Mouse (Mus musculus) inflammation-experienced regulatory T-cells, adult 6 months (primary cell): ENCODE results near the gene Spaca6. TPM values are rescaled to one million over a fixed set of nuclear protein-coding genes. Genes with fewer than 3 reads are reported as not detected.
A peak's percentile ranks its signal among the peaks of the same experiment; 100 is the strongest.

Experiments
- ATAC-seq: one replicate; pipeline ENCODE4 v1.8.0; 2017
- polyA plus RNA-seq, 3 experiments: library from polyadenylated mRNA; unstranded; fragments of 100-300 nt; shearing (Covaris generic); gene quantifications; one replicate each; pipeline ENCODE4 v1.2.1; 2017

The Spaca6 gene
- 10 to 100 TPM in 2 of 3 experiments, 1 to 10 TPM in 1; 2.4 to 13.5 (median 12.6) TPM for polyA plus RNA-seq

GRCm38 (mm10) chr17:17826751-17827657, at the start of gene Spaca6:
Gene Spaca6 (plus strand): TSS chr17:17827158.
- peak; percentile 22 for ATAC-seq

- no peak for ATAC-seq
Observed at GRCm38 (mm10) chr17:17790866-17791630, 35.9 kb upstream of the Spaca6 start.

- no peak for ATAC-seq
Observed at GRCm38 (mm10) chr17:17792578-17792977, 34.4 kb upstream of the Spaca6 start.

- ATAC-seq: no peak
Observed at GRCm38 (mm10) chr17:17795527-17795926, 31.4 kb upstream of the Spaca6 start.

DNA sequence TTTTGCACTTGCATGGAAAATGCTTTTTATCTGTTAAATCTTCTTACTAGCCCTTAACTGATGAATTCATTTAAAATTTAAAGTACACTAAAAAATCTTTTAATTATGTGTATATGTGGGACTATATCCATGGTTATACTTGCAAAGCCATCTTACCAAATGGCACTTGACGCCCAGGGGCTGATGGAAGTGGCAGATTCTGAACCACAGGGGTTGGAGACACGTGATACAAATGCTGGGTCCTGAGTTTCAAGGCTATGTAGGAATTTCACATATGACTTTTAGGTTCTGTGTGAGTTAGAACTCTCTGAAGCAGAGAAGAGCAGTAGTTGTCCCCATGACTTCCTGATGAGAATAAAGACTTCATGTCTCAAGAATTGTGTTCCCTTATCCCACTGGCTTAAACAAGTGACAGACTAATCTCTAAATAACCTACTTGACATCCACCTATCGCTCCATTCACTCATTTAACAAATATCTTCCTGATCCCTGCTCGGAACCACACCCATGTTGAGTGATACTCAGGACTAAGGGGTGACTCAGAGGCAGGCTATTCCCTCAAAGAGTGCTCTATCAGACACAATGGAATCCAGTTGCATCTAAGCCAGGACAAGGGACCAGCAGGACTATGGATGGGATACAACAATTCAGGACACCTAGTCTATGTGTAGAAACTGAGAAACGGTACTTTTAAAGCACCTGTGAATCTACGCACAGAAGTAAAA, 3.2 kb upstream of the Spaca6 start:
- no peak for ATAC-seq

DNA sequence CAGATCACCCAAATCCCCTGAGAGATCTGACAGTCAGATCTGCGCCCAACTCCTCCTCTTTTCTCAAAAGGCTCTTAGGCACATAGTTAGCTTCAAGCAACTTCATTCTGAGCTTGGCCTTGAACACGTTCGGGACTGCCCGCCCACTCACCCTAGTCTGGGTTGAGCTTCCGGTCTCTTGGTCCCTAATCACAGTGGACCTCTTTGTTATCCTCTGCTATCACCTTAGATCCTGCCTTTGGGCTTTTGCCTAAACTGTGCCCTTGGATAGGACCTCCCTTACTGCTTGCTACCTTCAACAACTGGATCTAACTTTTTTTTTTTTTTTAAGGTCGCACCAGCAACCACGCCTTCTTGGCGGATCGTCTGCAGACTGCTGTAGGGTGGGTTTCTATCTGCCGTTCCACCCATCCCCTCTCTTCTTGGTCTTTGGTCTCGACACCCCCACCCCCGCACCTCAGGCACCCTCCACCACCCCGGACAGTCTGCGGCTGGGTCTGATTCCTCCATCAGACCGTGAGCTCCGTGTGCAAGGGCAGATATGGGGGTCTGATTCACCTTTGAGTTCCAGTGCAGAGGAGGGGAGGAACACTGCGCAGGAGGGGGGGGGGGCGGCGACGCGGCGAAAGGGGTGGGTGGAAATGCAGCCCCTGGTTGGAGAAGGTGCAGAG, 902 bp upstream of the Spaca6 start:
- ATAC-seq: peak; percentile 45

- ATAC-seq: peak; percentile 5
Observed at GRCm38 (mm10) chr17:17827658-17828190, 766 bp downstream of the Spaca6 start.

DNA sequence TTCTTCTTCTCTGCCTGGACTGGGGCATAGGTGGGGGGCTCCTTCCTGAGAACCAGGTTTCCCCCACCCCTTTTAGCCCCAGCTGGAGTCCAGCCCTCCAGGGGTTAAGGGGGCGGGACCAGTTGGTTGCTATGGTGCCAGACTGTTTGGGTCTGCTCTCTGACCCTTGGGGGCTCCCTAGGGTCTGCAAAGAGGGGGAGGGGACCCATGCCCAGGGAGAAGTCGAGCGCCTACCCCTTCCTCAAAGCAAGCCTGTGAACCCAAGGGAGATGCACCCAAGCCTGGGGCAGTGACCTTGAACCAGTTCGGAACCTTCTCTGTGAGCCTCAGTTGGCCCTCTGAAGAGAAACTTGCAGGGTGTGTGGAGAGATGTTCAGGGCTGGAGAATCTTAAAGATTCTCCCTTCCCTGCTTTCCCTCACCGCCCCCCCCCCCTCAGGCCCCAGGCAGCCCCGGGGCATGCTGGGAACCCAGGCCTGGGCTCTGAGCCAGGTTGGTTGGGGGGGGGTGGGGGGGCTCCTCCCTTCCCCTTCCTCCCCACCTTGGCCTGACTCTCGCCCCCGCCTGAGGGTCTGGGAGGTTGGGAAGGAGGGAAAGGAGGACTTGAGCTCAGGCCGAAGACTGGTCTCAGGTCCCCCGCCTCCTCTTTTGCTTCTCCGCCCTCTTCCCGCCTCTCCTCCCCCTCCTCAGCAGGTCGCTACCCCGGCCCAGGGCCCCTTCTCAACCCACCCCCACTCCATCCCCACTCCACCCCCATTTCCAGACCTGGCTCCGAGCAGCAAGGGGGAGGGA, 1.4 kb downstream of the Spaca6 start:
- ATAC-seq: peak; percentile 7

- no peak for ATAC-seq
Observed at GRCm38 (mm10) chr17:17829052-17829785, 2.3 kb downstream of the Spaca6 start.

DNA sequence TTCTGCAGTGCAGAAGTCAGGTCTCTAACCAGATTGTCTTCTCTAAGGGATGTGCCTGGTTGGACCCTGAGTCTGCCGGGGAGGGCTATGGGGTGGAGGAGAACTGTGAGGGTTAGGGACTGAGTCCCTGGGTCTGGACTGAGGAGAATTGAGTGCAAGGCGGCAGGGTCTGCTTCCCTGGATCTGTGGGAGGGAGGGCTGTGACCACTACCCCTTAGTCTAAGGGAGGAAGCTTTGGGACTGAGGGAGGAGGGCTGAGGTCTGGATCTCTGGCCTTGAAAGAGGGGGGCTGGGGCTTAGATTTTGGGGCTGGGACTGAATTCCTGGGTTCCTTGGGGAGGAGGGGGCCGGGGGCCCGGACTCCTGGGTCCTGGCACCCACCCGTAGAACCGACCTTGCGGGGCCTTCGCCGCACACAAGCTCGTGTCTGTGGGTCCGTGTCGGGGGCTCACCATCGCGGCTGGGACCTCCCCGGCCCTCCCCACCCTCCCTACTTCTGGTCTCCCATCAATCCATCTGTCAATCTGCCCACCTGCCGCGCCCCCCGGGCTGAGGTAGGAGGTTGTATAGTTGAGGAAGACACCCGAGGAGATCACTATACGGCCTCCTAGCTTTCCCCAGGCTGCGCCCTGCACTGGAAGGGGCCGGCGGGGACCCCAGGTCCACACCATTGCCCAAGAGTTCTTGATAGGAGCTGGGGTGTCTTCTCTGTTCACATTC, 3.0 kb downstream of the Spaca6 start:
- no peak for ATAC-seq

GRCm38 (mm10) chr17:17830731-17831130, 3.8 kb downstream of the Spaca6 start:
- ATAC-seq: no peak

- no peak for ATAC-seq
Observed at GRCm38 (mm10) chr17:17834896-17835295, 7.9 kb downstream of the Spaca6 start.

GRCm38 (mm10) chr17:17836101-17836500, 9.1 kb downstream of the Spaca6 start:
- no peak for ATAC-seq

- no peak for ATAC-seq
Observed at GRCm38 (mm10) chr17:17837426-17837825, 10.5 kb downstream of the Spaca6 start.

DNA sequence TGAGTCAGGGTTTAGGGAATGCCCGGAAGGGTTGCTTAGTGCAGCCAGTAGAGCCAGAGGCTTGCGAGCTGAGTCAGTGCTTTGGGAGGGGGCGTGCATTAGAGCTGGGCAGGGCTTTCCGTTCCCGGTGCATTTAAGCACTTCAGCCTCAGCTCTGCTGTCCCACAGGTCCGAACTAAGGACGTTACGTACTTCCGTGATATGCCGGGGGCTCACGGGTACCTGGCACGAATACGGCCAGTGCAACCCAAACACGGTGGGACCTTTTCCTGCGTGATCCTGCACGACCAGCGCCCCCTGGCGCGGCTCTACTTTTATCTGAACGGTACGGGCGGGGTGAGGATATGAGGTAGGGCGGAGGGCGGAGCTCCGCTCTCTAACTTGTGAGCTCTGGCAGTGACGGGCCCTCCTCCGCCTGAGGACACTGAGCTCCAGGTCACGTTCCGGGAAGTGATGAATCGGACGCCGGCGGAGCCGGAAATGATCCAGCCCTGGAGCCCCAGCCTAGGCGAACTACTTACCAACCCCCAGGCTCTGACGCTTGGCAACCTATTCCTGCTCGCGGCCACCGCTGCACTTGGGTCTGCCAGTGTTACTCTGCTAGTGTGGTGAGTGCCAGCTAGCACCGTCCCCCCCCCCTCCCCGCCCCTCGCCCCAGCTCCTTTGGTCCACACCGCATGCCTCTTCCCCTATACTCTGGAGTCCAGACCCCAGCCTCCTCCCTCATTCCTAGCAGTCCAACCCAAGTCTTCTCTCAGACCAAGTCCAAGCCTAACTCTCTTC, 11.2 kb downstream of the Spaca6 start:
- peak; percentile 97 for ATAC-seq

- no peak for ATAC-seq
Observed at GRCm38 (mm10) chr17:17839276-17839675, 12.3 kb downstream of the Spaca6 start.

DNA sequence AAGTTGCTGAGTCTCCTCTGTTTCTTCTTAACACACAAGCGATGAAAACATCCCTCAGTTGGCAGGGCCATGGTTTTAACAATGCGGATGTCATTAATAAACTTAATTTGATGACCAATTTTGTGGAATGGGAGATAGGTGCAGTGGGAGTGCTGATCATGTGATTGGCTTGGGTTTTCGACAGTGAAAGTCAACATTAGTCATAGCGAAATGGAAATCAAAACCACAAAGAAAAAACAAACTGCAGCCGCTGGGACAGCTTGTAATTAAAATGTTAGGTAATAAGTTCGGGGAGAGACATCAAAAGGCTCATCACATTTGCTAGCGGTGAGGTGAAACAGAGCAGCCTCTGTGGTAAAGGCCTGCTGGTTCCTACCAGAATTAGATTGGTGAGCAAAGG, 13.8 kb downstream of the Spaca6 start:
- ATAC-seq: peak; percentile 12

- ATAC-seq: no peak
Observed at GRCm38 (mm10) chr17:17843534-17844261, 16.7 kb downstream of the Spaca6 start.
